Mouse (Mus musculus) left cerebral cortex, adult 9 months (tissue): Measurements from ENCODE around the gene Trim25.
"Not testable (repeated sequence)": the region's sequence is repeated elsewhere in the genome, so short reads cannot be mapped to it uniquely, and the experiment has no call there.

ENCODE experiments used
- DNase-seq, 2 experiments: peaks; one replicate each; pipeline ENCODE4 v3.0.0; 2022; ENCODE audit warnings: low spot score in 2 of 2

The Trim25 gene

GRCm38 (mm10) chr11:88994492-88994891 is 4.7 kb upstream of the Trim25 start:
- DNase-seq = no peak

- DNase-seq = no peak
Measured at GRCm38 (mm10) chr11:88995616-88996015, 3.6 kb upstream of the Trim25 start.

- no peak for DNase-seq
Measured at GRCm38 (mm10) chr11:88996427-88996826, 2.7 kb upstream of the Trim25 start.

GRCm38 (mm10) chr11:88997343-88997742 is 1.8 kb upstream of the Trim25 start:
- not testable (repeated sequence) for DNase-seq

- no peak for DNase-seq
Measured at GRCm38 (mm10) chr11:88998406-88998805, 770 bp upstream of the Trim25 start.

GRCm38 (mm10) chr11:88999723-89000526 is 749 bp downstream of the Trim25 start:
- DNase-seq = no peak

GRCm38 (mm10) chr11:89000527-89000819 is 1.3 kb downstream of the Trim25 start:
- DNase-seq = no peak

- DNase-seq = no peak
Measured at GRCm38 (mm10) chr11:89001569-89001968, 2.4 kb downstream of the Trim25 start.

GRCm38 (mm10) chr11:89002068-89002467 is 2.9 kb downstream of the Trim25 start:
- no peak for DNase-seq

- DNase-seq = no peak
Measured at GRCm38 (mm10) chr11:89002621-89003020, 3.4 kb downstream of the Trim25 start.

GRCm38 (mm10) chr11:89003078-89003477 is 3.9 kb downstream of the Trim25 start:
- no peak for DNase-seq

- no peak for DNase-seq
Measured at GRCm38 (mm10) chr11:89003726-89004125, 4.5 kb downstream of the Trim25 start.

GRCm38 (mm10) chr11:89005473-89005872 is 6.3 kb downstream of the Trim25 start:
- no peak for DNase-seq

- DNase-seq = no peak
Measured at GRCm38 (mm10) chr11:89006404-89006803, 7.2 kb downstream of the Trim25 start.

- DNase-seq = no peak
Measured at GRCm38 (mm10) chr11:89007582-89007981, 8.4 kb downstream of the Trim25 start.

GRCm38 (mm10) chr11:89009066-89009465 is 9.9 kb downstream of the Trim25 start:
- no peak for DNase-seq

GRCm38 (mm10) chr11:89009496-89009895 is 10.3 kb downstream of the Trim25 start:
- DNase-seq = no peak

- no peak for DNase-seq
Measured at GRCm38 (mm10) chr11:89012241-89012640, 13.1 kb downstream of the Trim25 start.

GRCm38 (mm10) chr11:89017514-89018182 is 18.5 kb downstream of the Trim25 start:
- no peak for DNase-seq

GRCm38 (mm10) chr11:89020681-89021305 is 21.6 kb downstream of the Trim25 start:
- no peak for DNase-seq

GRCm38 (mm10) chr11:89021687-89022086 is 22.5 kb downstream of the Trim25 start:
- no peak for DNase-seq

GRCm38 (mm10) chr11:89022120-89022731 is 23.1 kb downstream of the Trim25 start:
- DNase-seq = peak in 1 of 2 experiments; percentile 40
